Mouse (Mus musculus) lung, postnatal 0 days (tissue): ENCODE results near the gene Chst3.

ENCODE experiments used
- CTCF ChIP-seq: IDR thresholded peaks from 2 replicates; pipeline ENCODE4 v1.5.1; 2016; ENCODE audit warnings: antibody characterized with exemption, mild to moderate bottlenecking
- EP300 ChIP-seq: IDR thresholded peaks from 2 replicates; pipeline ENCODE4 v1.6.1; 2016; ENCODE audit warnings: antibody characterized with exemption, mild to moderate bottlenecking, control low read depth

DNA sequence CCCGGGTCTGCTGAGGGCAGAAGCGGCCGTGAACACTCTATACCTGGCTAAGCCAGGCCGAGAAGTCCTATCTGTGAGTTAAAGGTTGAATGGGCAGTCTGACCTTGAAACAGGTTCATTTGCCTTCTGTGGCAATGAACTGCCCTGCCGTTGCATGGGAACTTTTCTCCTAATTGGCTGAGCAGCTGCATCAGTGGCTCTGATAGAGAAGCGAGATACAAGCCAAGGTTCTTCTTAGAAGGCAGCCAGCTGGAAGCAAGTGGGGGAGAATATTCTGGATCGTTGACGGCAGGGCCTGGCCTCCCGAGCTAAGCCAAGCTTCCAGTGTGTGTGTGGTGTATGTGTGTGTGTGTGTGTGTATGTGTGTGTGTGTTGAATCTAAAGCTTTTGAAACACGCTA lies 46.2 kb upstream of the Chst3 start:
- TF ChIP-seq EP300 (no peak), CTCF (no peak)
